Comparison of ENCODE assay signal across 8 mouse cellular contexts in the genomic region with DNA sequence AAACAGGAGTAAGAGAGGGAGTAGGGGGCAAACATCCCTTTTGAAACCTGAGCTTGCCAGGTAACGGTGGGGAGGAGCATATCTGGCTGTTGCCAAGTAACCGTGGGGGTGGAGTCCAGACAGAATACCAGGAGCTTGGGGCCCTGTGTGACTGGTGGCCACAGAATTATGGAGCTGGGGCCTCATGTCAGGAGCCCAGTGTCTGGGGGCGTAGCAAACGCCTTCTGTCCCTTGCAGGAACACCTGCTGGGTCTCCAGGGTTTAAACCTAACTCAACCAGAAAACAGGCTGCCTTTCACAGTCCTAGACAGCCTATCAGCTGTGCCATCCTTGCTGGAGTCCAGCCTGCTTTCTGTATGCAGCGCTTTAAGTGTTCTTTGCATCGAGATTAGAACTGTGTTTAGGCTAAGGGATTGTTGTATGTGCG. TPM values are rescaled to one million over a fixed set of nuclear protein-coding genes. Genes with fewer than 3 reads are reported as not detected.
A peak's percentile ranks its signal among the peaks of the same experiment; 100 is the strongest.
DNase-seq lines count a peak whose midpoint lies in the region; ATAC-seq and TF ChIP-seq lines count a peak whose summit lies in the region.

No protein-coding gene starts in this region.

- no peaks in the 10 kb centered on the region for H3K27me3 ChIP-seq in liver, postnatal 0 days (ENCODE audit: insufficient read depth, low read length)
- no peaks in the 10 kb centered on the region for H3K27me3 ChIP-seq in forebrain, embryonic 15.5 days
- no peaks in the 10 kb centered on the region for H3K27me3 ChIP-seq in liver, embryonic 12.5 days (replicated peaks)

- H3K4me2 ChIP-seq in liver, postnatal 0 days (ENCODE audit: low read depth, low read length), result no peak overlapping the region
- no peak overlapping the region for H3K4me2 ChIP-seq in forebrain, embryonic 15.5 days (replicated peaks)
- peak overlapping the region; percentile 1; the same call in 1 of the 2 replicates for H3K4me2 ChIP-seq in liver, embryonic 12.5 days

- H3K36me3 ChIP-seq in liver, postnatal 0 days (replicated peaks; ENCODE audit: insufficient read depth, low read length), result no peaks in the 10 kb centered on the region
- no peaks in the 10 kb centered on the region for H3K36me3 ChIP-seq in forebrain, embryonic 15.5 days
- peaks cover 12% of the 10 kb centered on the region for H3K36me3 ChIP-seq in liver, embryonic 12.5 days

- no peak for TF ChIP-seq CTCF in liver, postnatal 0 days (IDR thresholded peaks at IDR 0.05; ENCODE audit: low read depth)

- H3K9ac ChIP-seq in liver, postnatal 0 days (replicated peaks), result no peak overlapping the region
- H3K9ac ChIP-seq in forebrain, embryonic 15.5 days (replicated peaks), result no peak overlapping the region
- H3K9ac ChIP-seq in liver, embryonic 12.5 days, result no peak overlapping the region

- H3K4me1 ChIP-seq in liver, postnatal 0 days (ENCODE audit: insufficient read depth), result peaks cover 6% of the 10 kb centered on the region; the same call in 1 of the 2 replicates
- peaks cover 66% of the 10 kb centered on the region for H3K4me1 ChIP-seq in forebrain, embryonic 15.5 days
- H3K4me1 ChIP-seq in liver, embryonic 12.5 days, result peaks cover 44% of the 10 kb centered on the region

- no peak overlapping the region for H3K4me3 ChIP-seq in liver, postnatal 0 days (ENCODE audit: low read depth, low read length)
- no peak overlapping the region for H3K4me3 ChIP-seq in forebrain, embryonic 15.5 days
- H3K4me3 ChIP-seq in liver, embryonic 12.5 days, result no peak overlapping the region

- H3K27ac ChIP-seq in liver, postnatal 0 days (ENCODE audit: low read depth), result no peak overlapping the region
- H3K27ac ChIP-seq in forebrain, embryonic 15.5 days (replicated peaks), result peak overlapping the region; percentile 51
- H3K27ac ChIP-seq in liver, embryonic 12.5 days, result peak overlapping the region; percentile 43

- 57% methylated on average over 7 of the region's 7 CpGs for WGBS in liver, postnatal 0 days (ENCODE audit: insufficient replicate concordance)
- WGBS in forebrain, embryonic 15.5 days, result 25% methylated on average over 7 of the region's 7 CpGs
- 44% methylated on average over 7 of the region's 7 CpGs for WGBS in liver, embryonic 12.5 days (ENCODE audit: insufficient replicate concordance)

- ATAC-seq in liver, postnatal 0 days, result no peak
- ATAC-seq in forebrain, embryonic 15.5 days (replicated peaks), result no peak
- peak; percentile 38; the same call in 1 of the 2 replicates for ATAC-seq in liver, embryonic 12.5 days

- DNase-seq in liver, result peak; percentile 35
- no peak for DNase-seq in liver, postnatal 0 days
- DNase-seq in retina, postnatal 1 day, result peak; percentile 55
- no peak for DNase-seq in right cerebral cortex, postnatal 14 days
- no peak for DNase-seq in B cell, adult 2 months
- DNase-seq in right cerebral cortex, adult 18-20 months, result no peak

- no peaks in the 10 kb centered on the region for H3K9me3 ChIP-seq in liver, postnatal 0 days (ENCODE audit: low read length)
- H3K9me3 ChIP-seq in forebrain, embryonic 15.5 days, result no peaks in the 10 kb centered on the region
- no peaks in the 10 kb centered on the region for H3K9me3 ChIP-seq in liver, embryonic 12.5 days (replicated peaks)

- no peak for TF ChIP-seq EP300 in liver, postnatal 0 days (IDR thresholded peaks at IDR 0.05; ENCODE audit: low read depth)

RNA-seq across cellular contexts. Expression of a gene that starts 57.4 kb away (rescaled TPM):
- 2.3 TPM in 2 replicates for polyA plus RNA-seq in liver, postnatal 0 days (2015; fragmentation: Nextera tagmentation; extraction: Ambion mirVana)
- 4.5 and 5.0 TPM in 2 replicates for polyA plus RNA-seq in forebrain, embryonic 15.5 days (2015; fragmentation: Nextera tagmentation; extraction: Ambion mirVana)
- polyA plus RNA-seq in liver, embryonic 12.5 days (2016; fragmentation: Nextera tagmentation; extraction: Ambion mirVana), result 2.1 and 3.1 TPM in 2 replicates

Comparison
In these comparisons a context has a peak if more than half of its experiments do, and no peak if none do; other contexts are left out.
1. DNase-seq: peak in liver (single experiment) and retina, postnatal 1 day (single experiment); none in liver, postnatal 0 days (single experiment), right cerebral cortex, postnatal 14 days (single experiment), B cell, adult 2 months (0 of 2) and right cerebral cortex, adult 18-20 months (single experiment).